Mouse (Mus musculus) lung, postnatal 10 days (tissue): Measurements from ENCODE around the gene Ankrd17.
A peak's percentile ranks its signal among the peaks of the same experiment; 100 is the strongest.
"Not testable (repeated sequence)": the region's sequence is repeated elsewhere in the genome, so short reads cannot be mapped to it uniquely, and the experiment has no call there.

Source experiments
- DNase-seq: peaks from one replicate; pipeline ENCODE4 v3.0.0; 2021

Gene Ankrd17

DNA sequence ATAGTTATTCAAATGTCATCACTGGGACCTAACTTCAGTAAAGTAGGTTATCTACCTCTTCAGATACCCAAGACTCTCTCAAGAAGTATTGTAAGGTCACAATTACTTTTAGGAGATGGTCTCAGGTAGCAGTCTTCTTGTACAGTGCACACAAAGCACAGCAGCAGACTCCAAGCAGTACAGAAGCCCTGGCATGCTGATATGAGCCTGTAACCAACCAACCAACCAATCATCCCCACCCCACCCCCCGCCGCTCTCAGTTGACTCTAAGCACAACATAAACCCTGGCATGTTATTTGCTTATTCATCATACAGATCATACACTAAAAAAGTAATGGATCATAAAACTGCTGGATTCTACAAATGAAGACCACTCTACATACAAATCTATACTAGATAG is 33.9 kb downstream of the Ankrd17 start:
- DNase-seq: no peak

DNA sequence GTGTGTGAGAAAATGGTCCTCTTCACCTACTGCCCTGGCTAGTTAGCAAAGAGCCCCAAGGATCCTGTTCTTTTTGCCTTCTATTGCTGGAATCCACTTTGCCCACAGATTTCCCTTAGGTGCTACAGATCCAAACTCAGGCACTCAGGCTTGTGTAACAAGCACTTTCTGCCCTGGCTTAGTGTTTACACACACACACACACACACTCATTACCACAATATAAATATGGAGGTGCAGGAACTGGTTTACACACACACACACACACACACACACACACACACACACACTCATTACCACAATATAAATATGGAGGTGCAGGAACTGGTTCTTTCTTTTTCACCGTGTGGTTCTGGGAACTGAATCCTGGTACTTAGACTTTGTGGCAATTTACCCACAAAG is 35.3 kb downstream of the Ankrd17 start:
- DNase-seq: peak; percentile 10

- no peak for DNase-seq
Measured at GRCm38 (mm10) chr5:90298396-90298795, 68.0 kb downstream of the Ankrd17 start.

DNA sequence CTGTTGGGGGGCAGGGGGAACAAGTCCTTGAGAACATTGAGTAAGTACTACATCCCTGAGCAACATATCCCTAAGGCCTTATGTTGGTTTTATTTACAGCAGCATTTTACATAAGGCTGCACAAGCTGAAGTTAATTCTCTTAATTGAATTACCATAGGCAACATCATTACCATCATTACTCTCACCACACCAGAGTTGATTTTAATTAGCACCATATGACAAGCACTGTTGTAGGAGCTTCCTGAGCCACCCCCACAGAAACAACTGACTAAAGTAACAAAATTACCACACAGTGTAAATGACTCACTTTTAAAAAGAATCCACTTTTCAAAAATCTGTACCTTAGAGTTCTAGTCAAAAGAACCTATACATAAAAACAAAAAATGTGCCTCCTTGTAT is 76.5 kb downstream of the Ankrd17 start:
- DNase-seq: no peak

GRCm38 (mm10) chr5:90286559-90286958 is 79.8 kb downstream of the Ankrd17 start:
- peak; percentile 53 for DNase-seq

- no peak for DNase-seq
Measured at GRCm38 (mm10) chr5:90280061-90280460, 86.3 kb downstream of the Ankrd17 start.

GRCm38 (mm10) chr5:90279418-90279817 is 87.0 kb downstream of the Ankrd17 start:
- DNase-seq: no peak

- no peak for DNase-seq
Measured at GRCm38 (mm10) chr5:90277443-90277842, 88.9 kb downstream of the Ankrd17 start.

GRCm38 (mm10) chr5:90274806-90275205 is 91.6 kb downstream of the Ankrd17 start:
- DNase-seq: no peak

GRCm38 (mm10) chr5:90262230-90262629 is 104.1 kb downstream of the Ankrd17 start:
- DNase-seq: not testable (repeated sequence)

- no peak for DNase-seq
Measured at GRCm38 (mm10) chr5:90257023-90257422, 109.4 kb downstream of the Ankrd17 start.

DNA sequence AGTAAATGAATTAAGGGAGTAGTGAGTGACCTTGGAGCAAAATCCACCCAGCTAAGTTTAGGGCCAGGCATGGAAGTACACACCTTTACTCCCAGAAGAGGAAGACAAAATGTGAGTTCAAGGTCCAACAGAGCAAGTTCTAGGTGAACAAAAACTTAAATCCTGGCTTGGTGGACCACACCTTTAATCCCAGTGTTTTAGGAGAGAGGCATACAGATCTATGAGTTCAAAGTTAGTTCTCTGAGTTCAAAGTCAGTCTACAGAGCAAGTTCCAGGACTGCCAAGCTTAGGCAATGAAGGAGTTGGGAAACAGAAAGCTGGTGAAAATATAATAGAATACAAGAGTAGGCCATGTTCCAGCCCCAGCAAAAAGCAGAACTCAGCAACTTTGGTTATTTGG is 118.9 kb downstream of the Ankrd17 start:
- no peak for DNase-seq

DNA sequence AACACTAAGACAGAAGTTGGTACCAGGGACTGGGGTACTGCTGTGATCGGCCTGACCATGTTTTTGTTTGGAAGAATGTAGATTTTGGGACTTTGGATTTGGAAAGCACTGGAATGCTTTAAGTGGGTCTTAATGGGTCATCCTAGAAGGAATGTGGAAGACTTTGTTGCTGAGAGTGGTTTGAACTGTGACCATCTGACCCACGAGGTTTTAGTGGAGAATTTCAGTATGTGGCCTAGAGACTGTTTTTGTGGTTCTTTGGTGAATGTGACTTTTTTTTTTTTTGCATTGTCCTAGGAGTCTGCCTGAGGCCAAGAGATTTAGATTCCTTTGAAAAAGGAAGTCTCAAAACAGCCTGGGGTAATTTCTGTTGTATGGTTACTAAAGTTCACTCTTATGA is 119.4 kb downstream of the Ankrd17 start:
- no peak for DNase-seq

GRCm38 (mm10) chr5:90246567-90246966 is 119.8 kb downstream of the Ankrd17 start:
- peak; percentile 9 for DNase-seq

DNA sequence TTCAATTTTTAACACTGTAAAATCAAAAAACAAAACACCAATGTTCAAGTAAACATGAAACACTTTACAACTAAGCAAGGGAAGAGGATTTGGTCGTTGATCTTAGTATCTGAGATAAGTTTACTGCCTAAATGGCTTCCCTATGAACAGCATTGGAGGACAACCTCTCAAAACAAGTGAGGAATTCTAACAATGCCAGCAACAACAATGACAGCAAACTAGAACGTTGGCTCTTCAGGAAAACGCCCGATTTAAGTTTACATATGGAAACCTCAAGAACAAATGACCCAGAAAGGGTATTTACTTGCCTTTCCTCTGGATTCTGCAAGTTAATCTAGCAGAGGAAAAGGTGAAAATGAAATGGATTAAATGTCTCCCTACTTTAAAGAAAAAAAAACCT is 121.0 kb downstream of the Ankrd17 start:
- no peak for DNase-seq

DNA sequence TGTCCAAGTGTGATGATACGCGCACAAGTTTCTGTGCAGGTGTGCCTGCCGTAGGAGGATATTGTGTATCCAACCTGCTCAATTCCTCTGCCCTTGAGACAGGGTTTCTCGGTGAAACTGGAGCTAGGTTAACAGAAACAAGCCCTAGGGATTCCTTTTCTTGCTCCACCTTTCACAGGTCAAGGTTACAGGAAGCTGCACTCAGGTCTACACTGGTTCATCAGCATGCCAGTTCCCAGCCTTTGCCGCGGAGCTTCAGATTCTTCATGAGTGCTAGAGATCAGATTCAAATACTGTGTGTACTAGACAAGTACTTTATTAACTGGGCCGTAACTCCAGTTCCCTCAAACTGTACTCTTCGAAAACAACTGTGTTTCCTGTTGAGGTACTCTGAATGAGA is 131.2 kb downstream of the Ankrd17 start:
- no peak for DNase-seq

DNA sequence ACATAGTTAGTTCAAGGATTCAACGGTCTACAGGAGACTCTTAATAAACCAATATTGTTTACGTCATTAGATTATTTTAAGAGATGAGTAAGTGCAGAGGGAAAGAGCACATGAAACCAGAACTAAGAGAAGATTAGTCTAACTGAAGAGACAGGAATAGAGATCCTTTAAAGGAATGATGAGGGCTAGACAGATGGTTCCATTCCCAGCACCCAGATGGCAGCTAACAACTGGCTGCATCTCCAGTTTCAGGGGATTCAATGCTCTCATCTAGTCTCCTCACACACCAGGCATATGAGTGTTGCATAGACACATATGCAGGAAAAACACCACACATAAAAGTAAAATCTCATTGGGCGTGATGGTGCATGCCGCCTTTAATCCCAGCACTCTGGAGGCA is 133.1 kb downstream of the Ankrd17 start:
- DNase-seq: no peak

- no peak for DNase-seq
Measured at GRCm38 (mm10) chr5:90229760-90230159, 136.6 kb downstream of the Ankrd17 start.

- no peak for DNase-seq
Measured at GRCm38 (mm10) chr5:90226696-90227095, 139.7 kb downstream of the Ankrd17 start.

DNA sequence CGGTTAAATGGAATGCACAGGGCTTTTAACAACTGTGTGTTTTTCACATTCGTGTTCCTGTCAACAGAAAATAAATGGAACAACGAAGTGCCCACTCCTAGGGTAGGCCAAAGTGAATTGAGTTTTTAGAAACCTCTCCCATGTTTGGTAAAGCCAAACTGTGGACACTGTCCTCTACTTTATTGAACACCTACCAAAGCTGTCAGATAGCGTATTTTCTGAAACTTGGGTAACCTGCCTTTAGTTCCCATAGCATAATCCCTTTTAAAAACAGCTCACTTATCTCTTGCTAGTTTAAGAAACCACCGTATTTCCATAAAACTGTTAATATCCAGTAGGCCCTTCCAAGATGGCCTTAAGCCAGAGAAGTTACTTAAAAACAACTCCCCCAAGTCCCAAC is 141.6 kb downstream of the Ankrd17 start:
- no peak for DNase-seq

DNA sequence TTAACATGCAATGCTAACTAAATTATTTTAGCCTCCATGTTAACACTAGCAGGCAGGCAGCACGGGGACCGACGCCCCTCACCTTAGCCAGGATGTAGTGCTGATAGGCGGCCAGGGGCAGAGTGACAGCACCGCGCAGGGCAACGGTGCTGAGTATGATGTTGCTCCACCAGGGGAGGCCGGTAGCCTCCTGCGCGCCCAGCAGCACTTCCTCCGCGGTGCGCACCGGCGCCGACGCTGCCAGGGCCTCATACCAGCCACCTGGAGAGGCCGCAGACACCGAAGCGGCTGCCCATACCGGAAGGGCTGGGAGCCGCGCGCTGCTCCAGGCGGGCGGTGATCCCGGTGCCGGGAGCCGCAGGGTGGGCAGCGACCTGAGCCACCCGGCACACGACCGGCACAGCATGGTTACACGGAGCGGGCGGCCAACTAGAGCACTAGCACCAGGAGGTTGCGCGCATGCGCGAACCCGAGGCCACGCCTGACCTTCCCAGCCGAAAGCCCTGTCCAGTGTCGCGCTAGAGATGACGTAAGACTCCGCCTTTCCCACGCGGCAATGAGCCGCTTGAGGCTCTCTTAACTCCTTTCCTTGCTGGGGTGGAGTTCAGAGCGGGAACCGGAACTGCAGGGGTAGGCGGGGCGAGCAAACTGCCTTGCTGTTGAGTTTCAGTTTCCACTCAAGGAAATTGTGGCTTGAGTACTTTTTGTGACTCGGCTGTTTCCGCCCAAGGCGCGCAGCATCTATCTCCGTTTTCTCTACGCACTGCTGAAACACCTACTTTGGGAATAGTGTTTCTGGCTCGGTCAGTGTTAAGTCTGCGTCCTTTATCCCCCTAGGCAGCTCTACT is 142.6 kb downstream of the Ankrd17 start, which contains the start of gene Cox18:
Gene Cox18 (minus strand): TSS at position 468 of the 848 bp plus-strand sequence.
- peak; percentile 99 for DNase-seq

- no peak for DNase-seq
Measured at GRCm38 (mm10) chr5:90222937-90223336, 143.4 kb downstream of the Ankrd17 start.

DNA sequence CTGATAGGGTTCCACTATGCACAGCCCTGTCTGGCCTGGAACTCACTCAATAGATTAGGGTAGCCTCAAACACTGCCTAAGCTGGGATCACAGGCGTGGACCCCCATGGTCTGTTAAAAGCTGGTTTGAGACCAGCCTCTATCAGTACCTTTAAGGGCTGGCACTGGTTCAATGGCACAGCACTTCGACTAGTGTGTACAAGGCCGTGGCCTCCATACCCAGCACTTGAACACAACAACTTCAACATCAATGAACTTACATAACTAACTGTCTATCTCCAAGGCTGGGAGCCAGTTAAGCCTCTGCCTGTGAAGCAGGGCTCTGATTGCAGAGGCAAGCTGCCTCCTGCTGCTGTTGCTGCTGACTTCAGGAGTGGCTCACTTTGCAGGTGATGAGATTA is 148.6 kb downstream of the Ankrd17 start:
- DNase-seq: no peak

- no peak for DNase-seq
Measured at GRCm38 (mm10) chr5:90217226-90217625, 149.2 kb downstream of the Ankrd17 start.

DNA sequence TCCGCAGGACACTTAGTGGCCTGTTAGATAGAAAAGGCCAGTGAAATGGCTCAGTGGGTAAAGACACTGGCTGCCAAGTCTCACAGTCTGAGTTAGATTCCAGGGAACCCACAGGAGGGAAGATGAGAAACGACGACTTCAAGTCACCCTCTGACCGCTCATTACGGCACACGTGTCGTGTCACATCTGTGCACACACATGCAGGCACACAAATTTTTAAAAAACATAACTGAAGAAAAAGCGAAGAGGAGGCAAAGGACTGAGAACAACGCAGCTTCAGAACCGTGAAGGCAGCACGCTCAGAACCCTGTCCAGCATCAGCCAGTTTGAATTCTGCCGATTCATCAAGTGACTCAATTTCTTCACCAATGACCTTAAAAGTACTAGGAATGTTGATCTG is 153.0 kb downstream of the Ankrd17 start:
- DNase-seq: no peak
